Mouse (Mus musculus) adrenal gland, adult (tissue): ENCODE measurements around the gene Olfr1234.

ENCODE experiments used
- DNase-seq, 2 experiments: peaks; one replicate each; pipeline ENCODE4 v3.0.0; 2022 to 2023; ENCODE audit warnings: low spot score in 1 of 2; ENCODE audit not compliant: inconsistent age in 2 of 2

The Olfr1234 gene

DNA sequence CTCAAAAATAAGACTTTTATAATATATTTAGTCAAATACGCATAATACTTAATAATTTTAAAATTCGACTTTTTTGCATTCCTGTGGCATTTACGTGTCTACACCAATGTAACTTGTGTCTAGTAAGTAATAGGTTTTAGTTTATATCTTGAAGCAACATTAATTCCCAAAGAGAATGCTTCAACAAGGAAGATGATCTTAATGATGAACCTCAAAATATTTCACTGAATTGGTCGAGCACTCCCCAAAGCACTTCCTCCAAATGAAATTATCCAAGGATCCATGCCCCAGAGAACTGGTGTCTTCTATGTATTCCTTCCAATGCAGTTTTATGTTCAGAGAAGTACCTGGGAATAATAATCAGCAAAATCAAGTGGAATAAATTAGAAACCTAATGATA is at the start of gene Olfr1234:
Gene Olfr1234 (minus strand): TSS at position 101 of the 400 bp plus-strand sequence.
- no peak for DNase-seq

DNA sequence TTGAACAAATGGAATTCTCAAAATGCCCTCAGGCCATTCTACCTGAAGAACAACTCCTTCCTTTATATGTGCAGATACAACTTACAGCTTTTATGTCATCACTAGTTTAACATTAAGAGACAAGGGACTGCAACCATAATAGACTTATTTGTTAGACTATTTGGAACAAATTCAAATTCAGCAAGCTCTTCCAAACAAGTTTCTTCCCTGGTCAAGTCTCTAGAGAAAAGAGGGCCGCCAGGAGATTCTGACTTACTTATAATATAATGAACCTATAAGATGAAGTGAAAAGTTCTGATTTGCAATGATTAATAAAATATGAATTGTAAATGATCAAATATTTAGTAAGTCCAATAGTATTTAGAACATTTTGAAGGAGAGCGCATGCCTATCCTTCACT is 44.9 kb upstream of the Olfr1234 start, which contains the start of gene Olfr1238:
Gene Olfr1238 (minus strand): TSS at position 101 of the 400 bp plus-strand sequence.
- no peak for DNase-seq

DNA sequence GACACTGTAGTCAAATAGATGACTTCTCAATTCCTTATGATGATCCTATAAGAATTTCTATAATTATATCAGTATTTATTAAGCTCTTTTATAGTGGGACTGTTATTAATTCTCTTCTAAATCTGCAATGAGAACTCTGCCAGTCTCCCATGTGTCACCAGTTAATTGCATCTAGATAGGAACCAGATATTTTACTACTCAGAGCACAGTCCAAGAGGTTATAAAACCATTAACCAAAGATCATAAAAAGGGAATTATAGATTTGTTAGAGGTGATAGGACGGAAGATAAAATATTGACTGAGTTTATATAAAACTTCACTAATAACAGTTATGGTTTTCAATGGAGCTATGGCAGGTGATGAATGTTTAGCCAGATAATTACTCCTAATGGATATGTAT is 36.2 kb upstream of the Olfr1234 start:
- DNase-seq, result no peak

DNA sequence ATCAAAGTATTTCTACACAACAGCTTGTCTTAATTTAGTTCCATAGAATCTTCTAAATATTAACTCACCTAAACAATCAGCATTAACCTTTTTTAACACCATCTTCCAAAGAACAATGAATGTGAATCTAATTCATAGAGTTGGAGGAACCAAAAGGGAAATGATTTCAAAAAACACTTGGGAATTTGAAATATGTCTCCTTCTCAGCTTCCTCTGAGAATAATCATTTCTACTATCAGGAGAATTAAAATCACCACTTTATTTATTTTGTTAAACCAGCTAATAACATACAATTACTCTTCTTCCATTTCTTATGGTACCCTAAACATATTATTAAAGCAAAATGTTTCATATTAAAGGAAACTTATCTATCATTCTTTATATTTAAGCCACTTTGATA is 22.4 kb downstream of the Olfr1234 start, which contains the start of gene Olfr1233:
Gene Olfr1233 (minus strand): TSS at position 101 of the 400 bp plus-strand sequence.
- no peak for DNase-seq

DNA sequence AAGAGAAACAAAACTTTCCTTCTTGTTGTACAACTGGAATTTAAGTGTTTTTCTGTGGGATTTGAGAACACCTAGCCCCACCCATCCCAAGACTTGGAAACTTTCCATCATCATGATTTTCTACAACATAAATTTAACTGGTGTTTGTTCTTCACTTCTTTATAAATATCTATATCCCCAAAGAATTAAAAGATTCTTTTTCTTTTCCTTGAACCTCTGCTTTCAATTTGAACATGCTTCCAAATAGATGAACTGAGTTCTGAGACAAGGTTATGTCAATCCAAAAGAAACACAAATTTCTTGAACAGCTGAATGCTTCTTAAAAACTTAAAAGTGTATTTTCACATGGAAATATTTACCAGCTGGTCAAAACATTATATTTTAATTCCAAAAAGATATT is 35.1 kb downstream of the Olfr1234 start, which contains the start of gene Olfr1232:
Gene Olfr1232 (minus strand): TSS at position 101 of the 400 bp plus-strand sequence.
- DNase-seq, result no peak
